Mouse (Mus musculus) natural killer cell, adult 2 months (primary cell): ENCODE measurements around the gene Dlgap4.

Experiments used
- DNase-seq, 2 experiments: peaks; one replicate each; pipeline ENCODE4 v3.0.0; 2022; ENCODE audit warnings: low spot score in 2 of 2

Dlgap4 gene

DNA sequence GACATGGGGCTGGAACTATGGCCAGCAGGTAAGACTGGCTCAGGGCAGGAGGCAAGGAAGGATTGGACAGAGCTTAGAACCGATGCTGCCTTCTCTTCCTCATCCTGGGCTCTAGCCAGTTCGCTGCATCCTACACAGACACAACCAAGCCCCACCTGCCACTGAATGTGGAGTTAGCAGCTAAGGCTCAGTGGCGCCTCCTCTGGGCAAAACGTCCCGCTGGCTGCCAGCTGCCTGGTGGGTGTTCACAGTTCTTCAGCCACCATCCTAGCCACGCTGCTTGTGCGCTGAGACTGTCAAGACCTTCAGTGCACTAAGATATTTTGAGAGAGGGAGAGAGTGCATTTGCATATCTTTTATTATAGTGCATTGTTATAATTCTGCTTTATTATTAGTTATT, 45.2 kb downstream of the Dlgap4 start:
- no peak for DNase-seq

DNA sequence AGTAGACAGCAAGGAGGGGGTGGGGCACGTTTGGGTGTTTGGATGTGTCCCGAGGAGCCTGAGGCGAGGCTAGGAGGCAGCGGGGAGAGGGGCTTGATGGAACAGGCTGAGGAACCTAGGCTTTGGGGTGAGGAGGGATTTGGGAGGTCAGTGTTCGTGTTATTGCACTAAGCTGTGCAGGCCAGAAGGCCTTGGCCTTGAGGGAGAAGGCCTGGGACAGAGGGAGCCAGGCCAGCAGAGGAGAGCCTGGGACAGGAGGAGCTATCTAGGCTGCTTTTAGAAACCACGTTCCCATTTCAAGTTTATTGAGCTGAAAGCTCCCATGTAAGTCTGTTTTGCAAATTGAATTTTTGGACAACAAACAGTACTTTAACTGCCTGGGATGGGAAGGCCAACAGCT, 46.5 kb downstream of the Dlgap4 start:
- no peak for DNase-seq

DNA sequence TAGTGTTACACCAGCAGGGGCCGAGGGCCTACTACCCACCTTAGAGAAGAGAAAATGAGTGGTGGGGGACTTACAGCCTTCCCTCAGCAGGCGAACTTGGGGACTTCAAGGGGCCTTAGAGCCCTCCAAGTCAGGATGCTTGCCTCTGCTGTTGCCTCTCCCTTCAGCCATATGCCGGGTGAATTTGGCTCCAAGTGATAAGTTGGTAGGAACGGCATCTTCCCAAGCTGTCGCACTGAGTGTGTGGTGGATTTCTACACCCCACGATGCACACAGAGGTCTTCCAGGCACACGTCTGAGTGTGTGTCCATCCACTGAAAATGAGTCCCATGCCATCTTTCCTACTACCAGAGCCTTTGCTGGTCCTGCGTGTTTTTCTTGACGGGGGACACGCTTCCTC, 49.7 kb downstream of the Dlgap4 start:
- DNase-seq, result no peak

DNA sequence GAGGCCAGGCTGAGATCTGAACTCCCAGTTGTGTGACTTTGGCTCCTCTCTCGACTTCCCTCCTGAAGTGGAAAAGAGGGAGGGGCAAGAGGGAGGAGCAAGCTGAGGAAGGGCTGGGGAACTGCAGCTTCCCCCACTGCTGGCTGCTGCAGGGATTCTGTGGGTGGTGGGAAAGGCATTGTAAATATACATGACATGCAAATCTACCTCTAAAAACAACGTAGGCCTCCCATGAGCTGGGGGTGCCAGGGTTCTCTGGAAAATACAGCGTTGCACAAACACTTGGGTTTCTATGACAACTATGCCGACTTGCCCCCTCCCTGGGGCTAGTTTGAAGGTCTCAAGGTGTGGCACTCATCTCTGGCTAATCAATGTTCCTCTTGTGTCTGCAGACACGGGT, 50.9 kb downstream of the Dlgap4 start:
- no peak for DNase-seq

DNA sequence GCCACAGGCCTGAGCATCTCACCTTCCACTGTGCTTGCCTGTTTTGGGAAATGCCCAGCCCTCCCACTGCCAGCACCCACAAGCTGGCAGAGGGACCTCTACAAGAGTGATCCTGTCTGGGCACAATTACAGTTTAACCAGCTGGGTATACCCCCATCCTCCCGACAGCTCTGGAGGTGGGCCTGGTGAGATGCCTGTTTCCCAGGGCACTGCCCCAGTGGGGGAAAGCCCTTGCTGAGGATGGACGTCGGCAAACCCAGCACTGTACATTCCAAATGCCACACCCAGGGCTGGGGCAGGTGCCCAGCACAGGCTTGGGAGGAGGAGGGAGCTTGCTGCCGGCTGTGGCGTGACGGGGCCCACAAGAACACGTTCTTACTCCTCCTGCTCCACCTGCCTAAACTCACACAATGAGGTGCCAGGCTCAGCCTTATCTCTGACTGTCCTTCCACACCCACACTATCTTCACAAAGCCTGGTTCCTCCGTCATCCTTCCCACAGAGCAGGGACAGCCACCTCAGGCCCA, 51.6 kb downstream of the Dlgap4 start:
- DNase-seq, result no peak

DNA sequence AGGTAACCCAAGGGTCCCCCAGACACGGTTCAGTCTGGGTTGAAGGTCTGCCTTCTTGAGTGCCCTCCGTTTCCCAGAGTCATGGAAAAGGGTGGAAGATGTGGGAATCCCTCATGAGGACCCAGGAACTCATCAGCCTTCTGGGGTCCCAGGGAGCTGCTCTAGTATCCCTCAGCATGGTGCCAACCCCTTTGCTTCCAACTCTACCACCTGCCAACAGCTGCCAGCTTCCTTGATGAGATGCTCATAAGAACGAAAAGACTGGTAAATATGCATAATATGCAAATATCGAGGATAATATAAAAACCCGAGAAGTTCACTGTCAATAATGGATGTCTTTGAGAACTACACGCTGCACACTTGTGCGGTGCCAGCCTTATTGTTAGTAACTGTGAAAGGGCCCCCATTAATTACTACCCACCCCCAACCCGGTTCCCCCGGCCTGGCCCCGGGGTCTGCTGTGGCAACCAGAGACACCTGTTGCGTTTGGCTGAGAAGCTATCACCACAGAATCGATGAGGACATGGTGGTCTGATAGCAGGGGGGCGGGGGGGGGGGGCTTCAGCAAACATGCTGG, 52.2 kb downstream of the Dlgap4 start:
- DNase-seq, result no peak

DNA sequence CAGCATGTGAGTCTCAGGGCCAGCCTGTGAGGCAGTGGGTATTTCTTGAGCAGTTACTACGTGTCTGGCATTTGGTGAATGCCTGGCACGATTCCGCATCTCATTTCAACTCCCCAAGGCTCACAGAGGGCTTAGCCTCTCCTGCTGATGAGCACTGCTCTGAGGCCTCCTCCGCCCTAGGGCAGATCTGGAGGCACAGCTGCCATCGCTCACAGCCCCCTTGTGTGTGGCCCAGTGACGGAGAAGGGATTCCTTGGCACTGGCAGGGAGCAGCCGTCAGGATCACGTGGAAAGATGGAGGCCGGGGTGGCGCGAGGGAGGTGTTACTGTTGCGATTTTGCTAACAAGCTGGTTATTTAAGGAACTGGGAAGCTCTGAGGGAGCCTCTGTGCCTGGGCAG, 52.7 kb downstream of the Dlgap4 start:
- no peak for DNase-seq

DNA sequence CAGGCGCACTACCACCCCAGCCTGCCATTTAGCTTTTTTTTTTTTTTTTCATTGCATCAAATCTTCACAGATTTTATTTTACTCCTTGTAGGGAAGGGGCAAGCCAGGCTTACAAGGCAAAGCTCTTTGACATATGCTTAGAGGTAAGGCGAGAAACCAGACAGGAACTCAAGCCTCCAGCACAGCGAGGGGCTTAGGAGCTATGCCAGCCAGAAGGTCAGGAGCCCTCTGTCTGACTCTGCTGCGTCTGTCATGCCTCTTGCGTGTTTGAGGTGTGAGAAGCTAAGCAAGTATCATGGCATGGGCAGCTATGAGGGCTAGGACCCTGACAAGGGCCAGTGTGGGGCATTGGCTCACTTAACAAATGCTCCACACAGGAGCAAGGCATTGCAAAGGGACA, 53.8 kb downstream of the Dlgap4 start:
- no peak for DNase-seq

DNA sequence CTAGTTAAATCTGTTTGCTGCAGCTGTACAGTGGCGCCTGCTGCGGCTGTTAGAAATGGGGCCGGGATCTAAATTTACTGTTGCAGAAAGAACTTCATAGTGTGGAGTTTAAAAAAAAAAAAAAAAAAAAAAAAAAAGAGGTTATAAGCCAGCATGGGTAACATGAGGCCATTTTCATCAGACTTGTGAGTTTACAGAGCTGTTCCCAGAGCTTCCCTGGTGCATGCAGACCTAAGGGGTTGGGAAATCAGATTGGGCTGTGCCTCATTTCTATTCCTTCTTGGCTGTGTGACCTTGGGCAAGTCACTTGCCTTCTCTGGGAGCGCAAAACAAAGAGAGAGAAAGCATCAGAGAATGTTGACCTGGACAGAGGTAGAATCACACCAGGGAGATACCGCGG, 55.1 kb downstream of the Dlgap4 start:
- no peak for DNase-seq

DNA sequence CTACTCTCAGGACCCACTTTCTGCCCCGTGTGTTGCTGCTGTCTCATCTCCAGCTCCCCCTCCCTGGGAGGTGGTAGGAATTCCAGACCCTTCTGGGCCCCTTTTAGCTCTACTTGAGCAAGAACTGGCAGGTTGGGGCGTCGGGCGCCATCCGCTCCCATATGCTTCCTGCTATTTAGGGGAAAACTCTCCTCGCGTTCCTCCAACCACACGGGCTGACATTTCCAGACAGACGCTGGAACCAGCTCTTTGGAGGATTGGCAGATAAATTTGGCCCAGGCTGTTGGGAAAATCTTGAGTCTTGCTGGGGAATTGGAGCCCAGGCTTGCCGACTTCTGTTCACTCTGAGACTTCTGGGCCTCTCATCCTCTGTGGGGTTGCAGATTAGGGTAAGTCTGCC, 59.8 kb downstream of the Dlgap4 start:
- no peak for DNase-seq

DNA sequence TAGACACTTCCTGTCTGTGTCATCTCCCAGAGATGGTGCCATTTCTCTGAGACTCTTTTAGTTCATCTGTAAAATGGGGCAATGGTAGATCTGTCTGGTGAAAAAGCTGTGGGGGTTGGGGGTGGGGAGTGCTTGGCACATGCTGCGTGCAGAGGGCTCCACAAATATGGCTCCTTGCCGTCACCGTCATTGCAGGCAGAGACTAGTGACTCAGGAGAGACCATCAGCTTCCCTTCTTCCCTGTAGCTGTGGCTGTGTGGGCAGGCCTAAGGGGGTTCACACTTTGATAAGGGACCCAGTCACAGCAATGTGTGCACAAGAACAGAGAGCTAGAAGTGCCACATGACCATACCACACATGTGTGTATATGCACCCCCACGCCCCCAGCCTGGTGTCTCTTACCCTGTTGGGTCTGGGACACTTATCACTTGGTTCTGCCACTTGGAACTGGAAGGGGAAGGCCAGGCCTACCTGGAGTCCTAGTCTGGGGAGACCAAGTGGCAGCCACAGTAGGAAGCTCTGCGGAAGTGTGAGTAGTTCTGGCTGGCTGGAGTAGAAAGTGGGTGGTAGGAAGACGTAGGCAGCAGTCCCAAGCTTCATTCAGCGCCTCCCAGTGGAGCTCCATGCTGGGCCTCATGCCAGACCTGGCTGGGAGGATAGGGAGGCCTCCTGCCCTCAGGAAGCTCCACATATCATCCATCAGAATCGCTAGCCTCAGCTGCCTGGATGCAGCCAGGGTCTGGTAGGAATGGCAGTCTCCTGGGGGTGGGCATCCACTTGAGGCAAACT, 60.6 kb downstream of the Dlgap4 start:
- DNase-seq, result no peak

DNA sequence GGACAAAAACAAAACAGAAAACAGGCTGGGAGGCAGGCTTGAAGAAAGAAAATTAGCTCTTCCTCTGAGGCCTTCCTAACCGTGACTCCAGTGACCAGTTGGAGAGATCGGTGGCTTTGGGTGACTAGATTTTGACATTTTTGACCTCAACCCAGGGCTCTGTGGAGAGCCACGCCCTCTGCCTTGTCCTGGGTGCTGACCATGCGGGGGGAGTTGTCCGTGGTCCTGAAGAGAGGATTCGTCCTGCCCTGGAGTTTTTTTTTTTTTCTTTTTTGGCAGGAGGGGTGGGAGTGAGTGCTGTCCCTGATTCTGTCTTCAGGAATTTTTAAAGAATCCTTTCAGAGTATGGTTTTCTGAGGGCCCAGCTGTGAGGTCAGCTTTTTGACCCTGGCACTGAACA, 63.4 kb downstream of the Dlgap4 start:
- no peak for DNase-seq

DNA sequence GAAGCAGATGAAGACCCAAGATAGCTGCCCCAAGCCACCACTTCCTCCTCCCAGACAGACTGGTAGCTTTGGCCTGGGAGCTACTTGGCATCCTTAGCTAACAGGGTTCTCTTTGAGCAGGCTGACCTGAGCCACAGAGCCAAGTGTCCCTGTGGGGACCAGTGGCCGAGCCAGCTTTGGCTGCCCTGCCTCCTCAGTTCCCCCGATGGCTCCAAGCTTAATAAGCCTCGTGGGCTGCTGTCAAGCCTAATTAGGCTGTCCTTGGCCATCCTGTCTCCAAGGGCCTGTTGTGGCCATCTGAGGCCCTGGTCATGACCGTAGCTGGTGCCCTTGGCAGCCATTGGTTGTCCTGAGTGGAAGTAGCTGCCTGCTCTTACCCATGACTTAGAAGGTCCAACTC, 64.6 kb downstream of the Dlgap4 start:
- DNase-seq, result no peak

DNA sequence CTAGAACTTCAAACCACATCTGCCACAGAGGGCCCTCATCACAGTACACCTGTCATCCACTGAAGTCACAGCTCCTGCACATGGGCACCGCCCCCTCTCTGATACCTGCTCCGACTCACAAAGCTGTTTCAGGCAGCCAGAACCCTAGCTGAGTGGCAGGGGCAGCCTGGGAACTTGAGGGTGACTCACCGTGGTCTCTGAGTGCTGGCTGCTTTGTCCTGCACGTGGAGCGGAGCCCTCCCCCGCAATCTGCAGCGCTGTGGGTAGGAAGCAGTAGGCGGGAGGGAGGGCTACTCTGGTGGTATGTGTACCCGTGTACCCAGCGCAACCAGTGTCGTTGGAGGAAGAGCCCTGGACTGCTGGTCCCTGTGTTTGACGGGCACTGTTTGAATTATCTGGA, 69.5 kb downstream of the Dlgap4 start:
- DNase-seq, result no peak

DNA sequence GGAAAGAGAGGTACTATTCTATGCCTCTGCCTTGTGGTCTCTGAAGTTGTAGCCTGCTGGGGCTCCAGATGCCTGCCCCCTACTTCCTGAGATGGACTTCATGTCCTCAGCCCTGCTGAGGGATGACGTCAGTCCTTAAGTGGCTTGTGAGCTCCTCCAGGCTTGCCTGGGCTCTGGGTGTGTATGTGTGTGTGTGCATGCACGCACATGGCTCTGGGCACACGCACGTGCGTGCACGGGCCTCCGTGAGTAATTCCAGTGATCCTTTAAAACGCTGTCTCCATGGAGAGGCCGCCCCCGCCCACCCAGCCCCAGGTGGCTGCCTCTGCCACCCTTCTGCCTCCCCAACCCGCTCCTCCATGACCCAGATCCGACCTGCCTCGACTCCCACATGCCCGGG, 72.5 kb downstream of the Dlgap4 start:
- no peak for DNase-seq

DNA sequence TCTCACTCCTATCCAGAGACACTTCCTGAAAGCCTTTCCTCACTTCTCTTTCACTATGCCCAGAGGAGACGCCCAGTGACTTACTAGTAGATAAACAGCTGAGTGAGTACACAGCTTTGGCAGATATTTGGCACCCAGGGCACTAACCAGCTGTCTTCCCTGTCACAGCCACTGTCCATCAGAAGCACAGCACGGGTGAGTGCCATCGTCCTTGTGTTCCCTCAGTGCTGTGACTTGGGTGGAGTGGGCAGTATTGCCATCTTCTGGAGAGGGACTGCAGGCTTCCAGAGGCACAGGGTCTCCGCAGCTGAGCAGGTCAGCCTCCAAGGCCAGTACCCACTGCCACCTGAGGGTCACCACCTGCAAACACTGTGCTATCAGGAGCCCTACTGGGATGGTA, 73.2 kb downstream of the Dlgap4 start:
- no peak for DNase-seq

DNA sequence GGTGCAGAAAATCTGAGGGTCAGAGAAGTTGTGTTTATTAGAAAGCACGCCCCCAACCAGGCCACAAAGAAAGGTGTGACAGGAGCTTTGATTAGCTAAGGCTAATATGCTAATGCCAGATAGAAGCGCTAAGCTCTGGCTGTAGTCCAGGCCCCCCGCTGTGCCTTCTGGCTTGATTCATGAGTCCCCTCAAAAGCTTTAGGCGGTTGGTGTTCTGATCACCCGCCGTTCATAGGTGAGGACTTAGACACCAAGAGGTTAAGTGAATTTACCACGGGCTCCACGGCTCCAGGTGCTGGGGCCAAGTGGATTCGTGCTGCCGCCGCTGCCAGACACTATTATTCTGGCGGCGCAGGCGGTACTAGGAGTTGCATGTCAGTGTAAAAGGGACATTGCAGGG, 75.1 kb downstream of the Dlgap4 start:
- no peak for DNase-seq

DNA sequence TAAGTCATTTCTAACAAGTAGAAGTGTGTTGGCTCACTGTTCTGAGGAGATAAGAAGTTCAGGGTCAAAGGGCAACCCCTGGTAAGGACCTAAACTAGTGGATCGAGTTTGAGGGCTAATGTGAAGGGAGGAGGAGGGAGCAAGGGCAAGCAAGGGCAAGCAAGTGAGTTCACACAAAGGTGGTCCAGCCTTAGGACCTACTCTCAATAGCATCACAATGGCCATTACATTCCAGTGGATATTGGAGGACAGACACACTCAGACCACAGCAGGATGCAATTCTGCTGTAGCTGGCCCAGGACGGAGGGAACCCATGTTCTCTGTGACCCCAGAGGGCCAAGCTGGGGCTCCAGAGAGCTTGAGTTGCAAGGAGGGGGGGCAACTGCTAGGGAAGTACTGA, 77.3 kb downstream of the Dlgap4 start:
- DNase-seq, result no peak

DNA sequence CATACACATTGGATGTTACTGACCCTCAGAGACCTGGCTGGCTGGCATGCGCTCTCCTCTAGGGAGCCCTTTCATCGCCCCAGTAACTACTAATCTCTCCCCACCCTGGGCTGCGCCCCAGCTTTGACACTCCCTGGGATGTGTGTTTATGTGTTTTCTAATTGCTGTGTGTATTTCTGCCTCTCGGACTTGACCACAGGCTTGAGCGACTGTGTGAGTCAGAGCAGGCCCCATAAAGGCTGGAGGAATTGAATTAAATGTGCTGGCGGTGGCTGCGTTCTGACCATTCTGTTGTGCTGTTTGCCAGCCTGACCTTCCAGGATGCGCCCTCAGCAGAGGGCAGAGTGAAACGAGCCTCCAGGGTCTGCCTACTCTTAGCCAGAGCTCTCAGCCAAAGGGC, 78.2 kb downstream of the Dlgap4 start:
- no peak for DNase-seq

DNA sequence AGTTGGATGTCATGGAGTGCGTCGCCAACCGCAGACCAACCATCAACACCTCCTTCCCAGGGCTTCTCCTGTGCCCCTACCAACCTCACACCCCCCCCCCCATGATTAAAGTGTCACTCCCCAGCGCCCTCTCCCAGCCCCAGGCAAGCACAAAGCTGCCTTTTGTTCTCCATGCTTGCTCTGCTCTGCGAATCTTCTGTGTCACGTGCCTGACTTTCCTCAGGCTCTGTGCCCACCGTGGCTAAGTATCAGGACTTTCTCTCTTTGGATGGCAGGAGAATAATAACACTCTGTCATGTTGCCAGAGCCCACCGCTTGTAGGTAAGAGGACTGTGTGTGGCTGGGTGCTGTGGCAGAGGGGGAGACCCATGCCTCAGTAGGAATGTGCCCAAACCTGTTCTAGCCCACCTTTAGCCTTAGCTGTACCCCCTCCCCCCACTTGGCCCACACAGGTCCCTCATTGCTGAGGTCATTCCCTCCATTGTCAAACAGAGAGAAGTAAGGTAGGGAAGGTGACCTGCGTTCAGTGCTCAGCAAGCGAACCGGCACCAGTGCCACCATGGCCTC, 79.8 kb downstream of the Dlgap4 start:
- DNase-seq, result no peak

DNA sequence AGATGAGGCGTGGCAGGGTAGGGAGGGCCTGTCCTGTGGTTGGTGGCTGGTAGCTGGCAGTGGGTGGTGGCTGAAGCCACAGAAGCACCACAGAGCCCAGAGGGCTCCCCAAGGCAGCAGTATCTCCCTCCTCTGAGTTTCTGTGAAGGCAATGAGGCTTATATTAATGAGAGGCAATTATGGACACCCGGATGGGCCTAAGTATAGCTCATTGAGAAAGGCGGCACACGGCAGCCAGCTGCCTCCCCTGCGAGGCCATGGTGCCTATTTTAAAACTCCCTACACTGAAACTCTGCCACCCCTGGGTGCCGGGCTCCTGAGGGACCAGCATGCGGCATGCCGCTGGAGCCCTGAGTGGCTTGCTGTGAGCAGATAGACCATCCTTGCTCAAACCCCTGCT, 83.8 kb downstream of the Dlgap4 start:
- no peak for DNase-seq

DNA sequence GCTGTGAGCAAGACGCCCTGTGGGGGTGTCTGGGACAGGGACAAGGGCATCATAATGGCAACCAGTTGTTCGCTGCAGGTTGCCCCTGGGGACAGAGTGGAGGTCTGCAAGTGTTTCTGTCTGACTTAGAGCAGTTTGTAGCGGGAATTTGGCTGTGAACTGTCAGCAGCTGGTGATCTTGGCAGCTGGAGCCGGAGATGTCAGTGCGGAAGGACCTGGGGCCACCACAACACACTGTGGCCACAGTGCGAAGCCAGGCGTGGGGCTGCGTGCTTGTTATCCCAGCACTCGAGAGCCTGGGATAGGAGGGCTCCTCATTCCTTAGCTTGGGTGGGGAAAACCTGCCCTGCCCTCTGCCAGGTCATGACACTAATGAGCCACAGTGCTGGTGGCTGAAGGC, 84.7 kb downstream of the Dlgap4 start:
- no peak for DNase-seq

DNA sequence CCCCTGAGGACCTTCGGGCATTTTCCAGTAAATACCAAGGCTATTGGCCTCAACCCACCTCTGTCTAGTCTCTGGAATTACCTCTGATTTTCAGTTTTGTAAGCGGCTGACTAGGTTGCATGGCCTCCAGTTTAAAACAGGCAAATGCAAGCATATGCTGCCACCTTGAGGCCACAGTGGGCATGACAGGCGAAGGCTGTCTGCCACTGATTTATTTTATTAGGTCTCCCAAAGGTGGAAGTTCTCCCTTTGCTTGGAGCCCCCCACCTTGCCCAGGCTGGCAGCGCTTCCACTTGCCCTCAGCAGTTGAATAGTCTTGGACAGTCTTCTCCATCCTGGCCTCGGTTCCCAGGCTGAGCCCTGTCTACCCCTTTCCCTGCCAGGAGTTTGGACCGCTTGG, 92.0 kb downstream of the Dlgap4 start:
- DNase-seq, result peak; percentile 67 to 73
